Mouse (Mus musculus): ENCODE results near the gene Amh.

DNA sequence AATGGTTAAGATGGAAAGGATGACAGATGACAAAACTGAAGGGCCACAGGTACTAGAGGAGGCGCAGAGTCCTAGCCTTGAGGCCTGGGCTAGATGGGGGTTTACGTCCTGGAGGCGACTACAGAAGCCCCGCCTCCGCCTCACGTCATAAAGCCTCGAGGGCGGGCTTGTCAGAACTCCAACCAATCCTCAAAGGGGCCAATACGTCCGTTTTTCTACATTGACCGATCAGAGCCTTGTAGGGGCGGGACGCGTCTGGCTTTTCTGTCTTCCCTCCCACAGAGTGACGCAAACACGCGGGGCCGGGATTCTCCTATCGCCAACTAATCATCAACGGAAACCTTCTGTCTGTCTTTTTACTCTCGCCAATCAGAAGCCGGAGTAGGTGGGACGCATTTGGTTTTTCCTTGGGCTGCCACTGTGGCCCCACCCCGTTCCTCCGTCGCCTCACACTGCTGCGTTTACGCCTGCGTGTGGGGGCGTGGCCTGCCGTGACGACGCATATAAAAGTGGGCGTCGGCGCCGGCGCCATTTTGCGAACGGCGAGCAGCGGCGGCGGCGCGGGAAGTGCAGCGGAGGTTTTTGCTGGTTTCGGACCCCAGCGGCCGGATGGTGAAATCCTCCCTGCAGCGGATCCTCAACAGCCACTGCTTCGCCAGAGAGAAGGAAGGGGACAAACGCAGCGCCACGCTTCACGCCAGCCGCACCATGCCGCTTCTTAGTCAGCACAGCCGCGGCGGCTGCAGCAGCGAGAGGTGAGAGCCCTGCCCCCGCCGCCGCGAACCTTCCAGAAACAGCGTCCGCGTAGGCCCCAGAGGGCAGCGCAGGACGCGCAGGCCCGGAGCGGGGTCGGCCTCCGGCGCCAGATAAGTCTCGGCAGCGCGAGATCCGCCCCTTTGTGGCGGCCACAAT lies 21.4 kb downstream of the Amh start, which contains the start of gene Oaz1:
- TF ChIP-seq CTCF (IDR thresholded peaks at IDR 0.05; ENCODE audit: borderline replicate concordance, insufficient read depth, low read length) (no peak), POLR2A (IDR thresholded peaks at IDR 0.05; ENCODE audit: low read depth, low read length) (peak; percentile 98)
